Mouse (Mus musculus) midbrain, embryonic 13.5 days (tissue): ENCODE measurements around the gene Tbx15. TPM values are rescaled to one million over a fixed set of nuclear protein-coding genes. Genes with fewer than 3 reads are reported as not detected.

Experiments used
- ATAC-seq: fragments of 200-750 bp; cut with Nextera tagmentation; 2 replicates; pipeline ENCODE4 v1.8.0; 2017; ENCODE audit warnings: mild to moderate bottlenecking, moderate TSS enrichment, moderate library complexity
- H3K27ac ChIP-seq: fragments of 300-500 bp; sonication (generic); 2 replicates; pipeline ENCODE4 v1.5.1; 2015; ENCODE audit warnings: inconsistent platforms, mild to moderate bottlenecking, moderate library complexity
- H3K27me3 ChIP-seq: fragments of 300-500 bp; sonication (generic); 2 replicates; pipeline ENCODE4 v1.6.1; 2015; ENCODE audit warnings: mild to moderate bottlenecking, inconsistent platforms
- H3K36me3 ChIP-seq: fragments of 300-500 bp; sonication (generic); 2 replicates; pipeline ENCODE4 v1.6.1; 2015; ENCODE audit warnings: mild to moderate bottlenecking, inconsistent platforms
- H3K4me1 ChIP-seq: fragments of 300-500 bp; sonication (generic); replicated peaks from 2 replicates; pipeline ENCODE4 v1.6.1; 2015; ENCODE audit warnings: inconsistent platforms
- H3K4me2 ChIP-seq: fragments of 300-500 bp; sonication (generic); replicated peaks from 2 replicates; pipeline ENCODE4 v1.6.1; 2015; ENCODE audit warnings: moderate library complexity, mild to moderate bottlenecking, inconsistent platforms
- H3K4me3 ChIP-seq: fragments of 300-500 bp; sonication (generic); replicated peaks from 2 replicates; pipeline ENCODE4 v1.5.1; 2015; ENCODE audit warnings: mild to moderate bottlenecking, inconsistent platforms
- H3K9ac ChIP-seq: fragments of 300-500 bp; sonication (generic); replicated peaks from 2 replicates; pipeline ENCODE4 v1.6.1; 2015; ENCODE audit warnings: mild to moderate bottlenecking, inconsistent platforms
- H3K9me3 ChIP-seq: fragments of 300-500 bp; sonication (generic); 2 replicates; pipeline ENCODE4 v1.6.1; 2016; ENCODE audit warnings: mild to moderate bottlenecking, inconsistent platforms
- WGBS: fragments of 180-500 bp; shearing (Covaris S2); methylation state at CpG from one replicate; pipeline ENCODE4 v1.1.7; 2015; 5-methylcytosine and 5-hydroxymethylcytosine counted together
- polyA plus RNA-seq: library from polyadenylated mRNA; unstranded; fragments of >200 nt; fragmentation: Nextera tagmentation; extraction: Ambion mirVana; gene quantifications from 2 replicates; pipeline ENCODE4 v1.2.1, GENCODE M21; 2015

Gene Tbx15
- polyA plus RNA-seq, 1 experiment from 2014 or later = 0.39 TPM

- peaks cover 98% of the 10 kb centered on the region for H3K27me3 ChIP-seq
- H3K9me3 ChIP-seq = no peaks in the 10 kb centered on the region
- no peak overlapping the region for H3K4me2 ChIP-seq
- H3K36me3 ChIP-seq = no peaks in the 10 kb centered on the region
- no peak overlapping the region for H3K9ac ChIP-seq
- no peak overlapping the region for H3K27ac ChIP-seq
- H3K4me3 ChIP-seq = no peak overlapping the region
- 4% methylated on average over 1 of the region's 1 CpGs for WGBS
- peaks cover 15% of the 10 kb centered on the region for H3K4me1 ChIP-seq
- ATAC-seq = no peak
These were observed 1.5 kb upstream of the Tbx15 start for GRCm38 (mm10) chr3:99238691-99239090.

- Histone ChIP-seq H3K4me1 (peaks cover 11% of the 10 kb centered on the region), H3K4me3 (no peak overlapping the region), H3K9ac (no peak overlapping the region), H3K27ac (no peak overlapping the region), H3K27me3 (peaks cover 98% of the 10 kb centered on the region), H3K36me3 (no peaks in the 10 kb centered on the region), H3K4me2 (no peak overlapping the region), H3K9me3 (no peaks in the 10 kb centered on the region)
- WGBS = 1% methylated on average over 20 of the region's 20 CpGs
- ATAC-seq = no peak
These were observed 708 bp upstream of the Tbx15 start for GRCm38 (mm10) chr3:99239301-99240045.

GRCm38 (mm10) chr3:99240811-99241738, 894 bp downstream of the Tbx15 start:
- no peak overlapping the region for H3K4me3 ChIP-seq
- under 1% methylated on average over 50 of the region's 50 CpGs for WGBS
- no peak overlapping the region for H3K9ac ChIP-seq
- H3K27ac ChIP-seq = no peak overlapping the region
- peaks cover 10% of the 10 kb centered on the region for H3K4me1 ChIP-seq
- peaks cover 98% of the 10 kb centered on the region for H3K27me3 ChIP-seq
- no peaks in the 10 kb centered on the region for H3K9me3 ChIP-seq
- H3K36me3 ChIP-seq = no peaks in the 10 kb centered on the region
- ATAC-seq = no peak
- peak overlapping the region; percentile 17; the same call in 1 of the 2 replicates for H3K4me2 ChIP-seq

GRCm38 (mm10) chr3:99242481-99242880, 2.3 kb downstream of the Tbx15 start:
- no peak overlapping the region for H3K27ac ChIP-seq
- H3K9ac ChIP-seq = no peak overlapping the region
- no peaks in the 10 kb centered on the region for H3K36me3 ChIP-seq
- 4% methylated on average over 8 of the region's 8 CpGs for WGBS
- H3K4me2 ChIP-seq = no peak overlapping the region
- H3K4me3 ChIP-seq = no peak overlapping the region
- no peak for ATAC-seq
- H3K4me1 ChIP-seq = peaks cover 10% of the 10 kb centered on the region
- H3K27me3 ChIP-seq = peaks cover 100% of the 10 kb centered on the region
- no peaks in the 10 kb centered on the region for H3K9me3 ChIP-seq

GRCm38 (mm10) chr3:99245341-99245740, 5.2 kb downstream of the Tbx15 start:
- 31% methylated on average over 3 of the region's 3 CpGs for WGBS
- no peak for ATAC-seq
- Histone ChIP-seq H3K36me3 (no peaks in the 10 kb centered on the region), H3K9ac (no peak overlapping the region), H3K4me3 (no peak overlapping the region), H3K4me2 (no peak overlapping the region), H3K4me1 (peaks cover 10% of the 10 kb centered on the region), H3K27me3 (peaks cover 100% of the 10 kb centered on the region), H3K9me3 (no peaks in the 10 kb centered on the region), H3K27ac (no peak overlapping the region)

GRCm38 (mm10) chr3:99246629-99247028, 6.4 kb downstream of the Tbx15 start:
- H3K27me3 ChIP-seq = peaks cover 100% of the 10 kb centered on the region
- ATAC-seq = no peak
- 37% methylated on average over 3 of the region's 3 CpGs for WGBS
- no peak overlapping the region for H3K9ac ChIP-seq
- no peak overlapping the region for H3K27ac ChIP-seq
- H3K9me3 ChIP-seq = no peaks in the 10 kb centered on the region
- no peak overlapping the region for H3K4me3 ChIP-seq
- H3K36me3 ChIP-seq = no peaks in the 10 kb centered on the region
- peaks cover under 1% of the 10 kb centered on the region for H3K4me1 ChIP-seq
- no peak overlapping the region for H3K4me2 ChIP-seq

GRCm38 (mm10) chr3:99247586-99247985, 7.4 kb downstream of the Tbx15 start:
- H3K4me3 ChIP-seq = no peak overlapping the region
- no peak overlapping the region for H3K4me2 ChIP-seq
- H3K27me3 ChIP-seq = peaks cover 100% of the 10 kb centered on the region
- no peak for ATAC-seq
- H3K9me3 ChIP-seq = no peaks in the 10 kb centered on the region
- H3K4me1 ChIP-seq = no peaks in the 10 kb centered on the region
- no peak overlapping the region for H3K9ac ChIP-seq
- 3% methylated on average over 4 of the region's 4 CpGs for WGBS
- H3K27ac ChIP-seq = no peak overlapping the region
- no peaks in the 10 kb centered on the region for H3K36me3 ChIP-seq

- WGBS = 1% methylated on average over 28 of the region's 28 CpGs
These were observed 8.0 kb downstream of the Tbx15 start for GRCm38 (mm10) chr3:99247996-99248801.

GRCm38 (mm10) chr3:99248831-99249550, 8.8 kb downstream of the Tbx15 start:
- WGBS = 2% methylated on average over 25 of the region's 25 CpGs
- H3K27ac ChIP-seq = no peak overlapping the region
- no peak for ATAC-seq

More at GRCm38 (mm10) chr3:99247996-99248801, 8.0 kb downstream of the Tbx15 start:
- peaks cover 3% of the 10 kb centered on the region; the same call in 1 of the 2 replicates for H3K4me1 ChIP-seq
- H3K9ac ChIP-seq = no peak overlapping the region
- no peak overlapping the region for H3K4me3 ChIP-seq
- no peaks in the 10 kb centered on the region for H3K36me3 ChIP-seq
- peaks cover 100% of the 10 kb centered on the region for H3K27me3 ChIP-seq
- H3K27ac ChIP-seq = no peak overlapping the region
- H3K9me3 ChIP-seq = no peaks in the 10 kb centered on the region
- ATAC-seq = no peak
- H3K4me2 ChIP-seq = no peak overlapping the region

GRCm38 (mm10) chr3:99249551-99249870, 9.3 kb downstream of the Tbx15 start:
- H3K4me2 ChIP-seq = no peak overlapping the region
- no peaks in the 10 kb centered on the region for H3K36me3 ChIP-seq
- no peak overlapping the region for H3K27ac ChIP-seq
- peaks cover 12% of the 10 kb centered on the region for H3K4me1 ChIP-seq
- no peak overlapping the region for H3K4me3 ChIP-seq
- no peak overlapping the region for H3K9ac ChIP-seq
- no peaks in the 10 kb centered on the region for H3K9me3 ChIP-seq
- no peak for ATAC-seq
- peaks cover 100% of the 10 kb centered on the region for H3K27me3 ChIP-seq
- 0% methylated on average over 11 of the region's 11 CpGs for WGBS

More at GRCm38 (mm10) chr3:99248831-99249550, 8.8 kb downstream of the Tbx15 start:
- Histone ChIP-seq H3K4me3 (no peak overlapping the region), H3K9me3 (no peaks in the 10 kb centered on the region), H3K4me1 (peaks cover 10% of the 10 kb centered on the region), H3K27me3 (peaks cover 100% of the 10 kb centered on the region), H3K9ac (no peak overlapping the region), H3K4me2 (no peak overlapping the region), H3K36me3 (no peaks in the 10 kb centered on the region)

GRCm38 (mm10) chr3:99249906-99250305, 9.7 kb downstream of the Tbx15 start:
- no peak overlapping the region for H3K9ac ChIP-seq
- peaks cover 100% of the 10 kb centered on the region for H3K27me3 ChIP-seq
- H3K27ac ChIP-seq = no peak overlapping the region
- no peaks in the 10 kb centered on the region for H3K36me3 ChIP-seq
- no peak overlapping the region for H3K4me3 ChIP-seq
- H3K4me2 ChIP-seq = no peak overlapping the region
- WGBS = 0% methylated on average over 6 of the region's 6 CpGs
- H3K9me3 ChIP-seq = no peaks in the 10 kb centered on the region
- no peak for ATAC-seq
- peaks cover 12% of the 10 kb centered on the region for H3K4me1 ChIP-seq
